Mouse (Mus musculus) neural tube, postnatal 0 days (tissue): ENCODE results near the gene Mfsd5. TPM values are rescaled to one million over a fixed set of nuclear protein-coding genes. Genes with fewer than 3 reads are reported as not detected.

ENCODE experiments used
- polyA plus RNA-seq: library from polyadenylated mRNA; unstranded; fragments of >200 nt; fragmentation: Nextera tagmentation; extraction: Ambion mirVana; gene quantifications from 2 replicates; pipeline ENCODE4 v1.2.1, GENCODE M21; 2015

The Mfsd5 gene
- 67.6 and 67.7 TPM in 2 replicates for polyA plus RNA-seq

DNA sequence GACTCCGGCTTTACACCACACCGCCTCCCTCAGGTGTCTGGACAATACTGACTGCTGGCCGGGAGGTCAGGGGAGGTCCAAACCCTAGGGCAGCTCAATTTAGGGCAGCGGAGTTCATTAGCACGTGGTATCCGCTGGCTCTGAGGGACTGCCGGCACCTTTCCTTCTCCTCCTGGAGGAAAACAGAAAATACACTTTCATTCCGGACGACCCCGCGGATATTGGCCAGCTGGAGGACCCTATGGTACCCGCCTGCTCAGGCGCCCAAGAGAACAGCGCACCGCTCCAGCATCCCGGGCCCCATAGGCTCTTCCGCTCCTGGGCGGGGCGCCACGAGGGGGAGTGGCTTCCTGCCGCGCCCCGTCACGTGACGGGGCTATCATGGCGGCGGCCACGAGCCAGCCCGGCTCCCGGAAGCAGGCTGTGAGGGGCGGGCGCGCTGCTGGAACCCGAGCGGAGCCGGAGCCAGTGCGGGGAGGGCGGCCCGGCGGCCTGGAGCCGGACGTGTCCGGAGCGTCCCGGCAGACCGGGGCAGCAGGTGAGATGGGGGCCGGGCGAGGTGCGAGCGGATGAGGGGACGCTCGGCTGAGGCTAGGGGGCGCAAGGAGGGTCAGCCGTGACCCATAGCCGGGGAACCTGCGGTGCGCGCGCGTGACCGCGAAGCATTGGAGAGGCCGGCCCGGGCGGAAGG, at the start of gene Mfsd5:
Gene Mfsd5, plus strand, starts transcription at position 363 of the 691 bp plus-strand sequence.

DNA sequence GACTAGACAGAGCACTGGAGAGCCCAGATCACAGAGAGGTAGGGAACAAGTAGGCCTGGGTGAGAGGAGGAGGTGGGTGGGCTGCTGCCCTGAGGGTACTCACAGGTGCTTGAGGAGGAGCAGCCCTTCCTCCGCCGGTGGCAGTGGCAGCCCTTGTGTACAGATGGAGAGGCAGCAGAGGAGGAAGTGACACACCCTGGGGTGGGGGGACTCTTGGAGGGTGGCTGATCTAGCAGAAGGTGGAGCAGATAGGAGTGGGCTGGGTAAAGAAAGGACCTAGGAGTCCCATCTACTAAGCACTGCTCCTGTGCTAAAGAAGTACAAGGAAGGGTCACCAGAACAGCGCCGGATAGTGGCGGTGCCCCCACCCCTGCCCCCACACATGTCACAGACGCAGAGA, 47.5 kb upstream of the Mfsd5 start, which contains the start of gene Itgb7:
Gene Itgb7, minus strand, starts transcription at position 197 of the 400 bp plus-strand sequence.

DNA sequence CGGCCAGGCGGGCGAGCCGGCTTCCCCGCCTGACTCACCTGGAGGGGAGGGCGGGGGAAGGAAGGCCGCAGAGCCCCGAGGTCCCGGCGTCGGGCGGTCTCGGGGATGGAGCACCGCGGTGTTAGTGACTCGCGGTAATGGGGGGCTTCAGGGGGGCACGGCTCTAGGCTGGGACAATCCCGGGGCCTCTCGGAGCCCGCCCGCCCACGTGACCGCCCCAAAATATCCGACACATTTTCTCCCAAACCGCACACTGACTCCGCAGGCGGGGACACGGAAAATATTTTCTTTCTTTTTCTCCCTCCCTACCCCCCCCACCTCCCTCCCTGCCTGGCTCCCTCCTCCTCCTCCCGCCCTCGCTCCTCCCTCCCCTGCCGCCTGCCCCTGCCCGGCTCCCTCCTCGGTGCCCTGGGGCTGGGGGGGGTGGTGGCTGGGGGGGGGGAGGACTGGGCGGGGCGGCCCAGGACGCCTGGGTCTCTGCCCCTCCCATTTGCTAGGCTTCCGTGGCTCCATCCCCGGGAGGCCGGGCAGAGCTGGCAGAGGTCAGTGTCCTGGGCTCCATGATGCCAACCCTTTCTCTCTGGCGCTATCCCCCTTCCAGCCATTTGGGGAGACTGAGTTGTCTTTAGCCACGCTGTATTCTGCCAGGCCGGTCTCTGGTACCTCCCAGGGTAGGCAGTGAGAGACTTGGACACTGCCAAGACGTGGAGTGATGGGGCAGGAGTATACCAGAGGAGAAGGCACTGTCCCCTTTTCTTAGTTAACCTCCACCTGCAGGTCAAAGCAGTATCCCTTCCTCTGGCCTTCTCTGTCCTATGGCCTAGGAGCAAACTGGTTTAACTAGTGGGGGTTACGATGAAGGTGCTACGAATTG, 21.8 kb upstream of the Mfsd5 start, which contains the start of gene Rarg:
Gene Rarg, minus strand, starts transcription at position 316 of the 874 bp plus-strand sequence.

DNA sequence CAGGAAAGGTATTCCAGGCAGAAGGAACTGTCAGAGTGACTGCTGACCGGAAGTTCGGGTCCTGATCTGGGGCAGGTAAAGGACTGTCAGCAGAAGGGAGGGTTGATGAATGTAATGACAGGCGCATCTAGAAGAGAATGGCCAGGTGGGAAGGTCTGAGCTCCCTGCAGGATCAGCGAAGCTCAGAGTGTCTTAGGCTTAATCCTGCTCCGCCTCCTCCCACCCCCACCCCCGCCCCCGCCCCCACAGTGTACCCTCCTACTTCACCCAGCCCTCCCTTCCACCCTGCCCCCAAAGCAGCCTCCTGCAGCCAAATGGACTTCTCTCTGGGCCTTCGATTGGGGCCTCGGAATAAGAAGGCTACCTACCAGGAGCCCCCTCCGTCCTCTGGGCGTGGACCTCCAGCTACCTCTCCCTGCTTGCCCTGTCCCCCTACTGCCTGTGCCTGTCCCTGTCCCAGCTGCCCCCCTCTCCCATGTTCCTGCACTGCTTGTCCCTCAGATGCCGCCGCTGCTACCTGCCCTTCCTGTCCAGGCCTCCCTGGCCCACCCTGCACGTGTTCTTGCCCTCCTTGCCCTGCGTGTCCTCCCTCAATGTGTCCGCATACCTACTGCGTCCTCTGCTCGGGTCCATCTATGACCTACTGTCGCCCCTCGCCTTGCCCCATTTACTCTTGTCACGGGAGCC, 8.8 kb upstream of the Mfsd5 start, which contains the start of gene Gm9918:
Gene Gm9918, plus strand, starts transcription at position 290 of the 687 bp plus-strand sequence.

DNA sequence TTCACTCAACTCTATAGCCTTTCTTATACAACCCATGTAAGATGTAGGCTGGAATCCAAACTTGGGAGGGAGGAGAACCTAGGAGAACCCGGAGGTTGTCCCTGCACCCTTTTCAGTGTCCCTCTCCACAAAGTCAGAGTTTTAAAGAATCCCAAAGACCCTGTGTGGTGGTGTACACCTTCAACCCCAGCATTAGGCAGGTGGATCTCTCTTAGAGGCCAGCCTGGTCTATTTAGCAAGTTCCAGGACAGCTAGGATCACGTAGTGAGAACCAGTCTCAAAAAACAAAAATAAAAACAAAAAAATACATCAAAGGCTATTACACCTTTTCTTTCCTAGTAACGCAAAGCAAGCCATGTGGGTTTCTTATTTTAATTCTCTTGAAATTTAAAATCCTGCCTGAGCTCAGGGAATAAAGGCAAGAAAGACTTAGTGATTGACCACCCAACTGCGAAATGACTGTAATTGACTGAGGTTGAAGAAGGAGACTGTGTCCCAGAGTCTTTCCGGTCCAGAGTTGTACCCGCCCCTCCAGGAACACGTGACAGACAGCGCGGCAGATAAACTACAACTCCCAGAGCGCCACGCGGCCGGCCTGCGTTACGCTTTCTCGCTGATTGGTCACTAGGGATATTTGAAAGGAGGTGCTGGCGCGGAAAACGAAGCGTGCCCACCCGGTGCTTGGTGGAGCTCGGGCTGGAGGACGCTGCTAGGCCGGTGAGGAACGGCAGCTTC, 16.5 kb downstream of the Mfsd5 start, which contains the start of gene Espl1:
Gene Espl1, plus strand, starts transcription at position 634 of the 735 bp plus-strand sequence.

DNA sequence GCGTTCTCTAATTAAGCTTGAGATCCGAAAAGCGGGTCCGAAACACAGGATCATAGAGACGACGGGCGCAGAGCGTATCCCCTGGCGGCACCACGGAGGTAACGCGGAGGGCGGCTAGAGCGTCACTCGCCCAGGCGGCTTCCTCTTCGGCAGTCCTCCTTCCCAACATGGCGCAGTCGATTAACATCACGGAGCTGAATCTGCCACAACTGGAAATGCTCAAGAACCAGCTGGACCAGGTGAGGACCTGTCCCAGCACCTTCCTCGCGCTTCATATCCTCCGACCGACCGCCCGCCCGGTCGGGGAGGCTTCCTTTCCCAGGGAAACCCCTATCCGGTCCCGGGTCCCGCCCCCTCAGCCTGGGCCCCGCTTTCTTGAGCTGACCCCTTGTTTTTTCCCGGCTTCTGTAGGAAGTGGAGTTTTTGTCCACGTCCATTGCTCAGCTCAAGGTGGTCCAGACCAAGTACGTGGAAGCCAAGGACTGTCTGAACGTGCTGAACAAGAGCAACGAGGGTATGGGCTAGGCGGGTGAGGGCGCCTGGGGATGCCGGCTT, 46.8 kb downstream of the Mfsd5 start, which contains the start of gene Pfdn5:
Gene Pfdn5, plus strand, starts transcription at position 95 of the 555 bp plus-strand sequence.

Other genes with a start within 250 kb of the Mfsd5 start
- gene Eif4b, start 205.7 kb upstream of the Mfsd5 start, polyA plus RNA-seq = 57.5 and 60.8 TPM in 2 replicates
- 8.8 and 10.3 TPM in 2 replicates for gene Tns2, start 179.0 kb upstream of the Mfsd5 start, polyA plus RNA-seq
- 107 and 114 TPM in 2 replicates for gene Spryd3, start 143.2 kb upstream of the Mfsd5 start, polyA plus RNA-seq
- 21.1 and 33.5 TPM in 2 replicates for gene Igfbp6, start 135.1 kb upstream of the Mfsd5 start, polyA plus RNA-seq
- gene Soat2, start 128.9 kb upstream of the Mfsd5 start, polyA plus RNA-seq = 0.21 TPM in 1 of 2 replicates, not detected in the other
- 27.4 and 27.5 TPM in 2 replicates for gene Zfp740, start 76.2 kb upstream of the Mfsd5 start, polyA plus RNA-seq
- gene Csad, start 74.7 kb upstream of the Mfsd5 start, polyA plus RNA-seq = 44.0 and 46.0 TPM in 2 replicates
- gene Itgb7, start 47.5 kb upstream of the Mfsd5 start, polyA plus RNA-seq = 1.0 and 2.9 TPM in 2 replicates
- 7.1 and 7.7 TPM in 2 replicates for gene Rarg, start 21.9 kb upstream of the Mfsd5 start, polyA plus RNA-seq
- 0.06 and 0.10 TPM in 2 replicates for gene Gm9918, start 8.9 kb upstream of the Mfsd5 start, polyA plus RNA-seq
- 1.8 and 2.0 TPM in 2 replicates for gene Espl1, start 16.8 kb downstream of the Mfsd5 start, polyA plus RNA-seq
- 546 and 574 TPM in 2 replicates for gene Pfdn5, start 46.7 kb downstream of the Mfsd5 start, polyA plus RNA-seq
- 69.0 and 80.3 TPM in 2 replicates for gene Myg1, start 52.3 kb downstream of the Mfsd5 start, polyA plus RNA-seq
- gene Aaas, start 71.3 kb downstream of the Mfsd5 start, polyA plus RNA-seq = 29.8 and 30.2 TPM in 2 replicates
- gene Sp7, start 87.7 kb downstream of the Mfsd5 start, polyA plus RNA-seq = 0.51 and 0.67 TPM in 2 replicates
- 2.4 and 2.8 TPM in 2 replicates for gene Sp1, start 126.7 kb downstream of the Mfsd5 start, polyA plus RNA-seq
- gene Amhr2, start 165.9 kb downstream of the Mfsd5 start, polyA plus RNA-seq = 0.09 and 0.28 TPM in 2 replicates
- 69.7 and 79.1 TPM in 2 replicates for gene Prr13, start 179.6 kb downstream of the Mfsd5 start, polyA plus RNA-seq
- gene Pcbp2, start 191.1 kb downstream of the Mfsd5 start, polyA plus RNA-seq = 117 and 122 TPM in 2 replicates
- gene Gm10337, start 224.3 kb downstream of the Mfsd5 start, polyA plus RNA-seq = 14.2 TPM in 1 of 2 replicates, not detected in the other
- gene Map3k12, start 237.6 kb downstream of the Mfsd5 start, polyA plus RNA-seq = 41.5 and 48.6 TPM in 2 replicates
- 81.1 and 92.2 TPM in 2 replicates for gene Tarbp2, start 238.7 kb downstream of the Mfsd5 start, polyA plus RNA-seq
- gene Npff, start 245.5 kb downstream of the Mfsd5 start, polyA plus RNA-seq = 11.5 and 12.7 TPM in 2 replicates